Mouse (Mus musculus): ENCODE data around the gene Prcp. TPM values are rescaled to one million over a fixed set of nuclear protein-coding genes. Genes with fewer than 3 reads are reported as not detected.

Prcp gene
- 29.3 and 40.7 TPM in 2 replicates for polyA plus RNA-seq (2012; rRNA removed; ENCODE audit: low replicate concordance)

GRCm38 (mm10) chr7:92874116-92874675 is at the start of gene Prcp, which contains the start of gene Ddias:
Gene Prcp (plus strand): TSS chr7:92874470.
Gene Ddias (minus strand): TSS chr7:92874247.

Other genes starting within 250 kb of the Prcp start
- 1.9 and 2.9 TPM in 2 replicates for gene Ankrd42, start 237.3 kb upstream of the Prcp start, polyA plus RNA-seq (2012; rRNA removed; ENCODE audit: low replicate concordance)
- gene Pcf11, start 204.5 kb upstream of the Prcp start, polyA plus RNA-seq (2012; rRNA removed; ENCODE audit: low replicate concordance): 11.7 and 18.3 TPM in 2 replicates
- 6.3 and 7.4 TPM in 2 replicates for gene Rab30, start 132.9 kb upstream of the Prcp start, polyA plus RNA-seq (2012; rRNA removed; ENCODE audit: low replicate concordance)
- gene Ddias, start 223 bp upstream of the Prcp start, polyA plus RNA-seq (2012; rRNA removed; ENCODE audit: low replicate concordance): 0.09 and 0.40 TPM in 2 replicates
- 2.7 and 6.3 TPM in 2 replicates for gene Fam181b, start 205.4 kb downstream of the Prcp start, polyA plus RNA-seq (2012; rRNA removed; ENCODE audit: low replicate concordance)